Mouse (Mus musculus) CD4-positive, CD25-positive, alpha-beta regulatory T cell, adult 2 months (primary cell): Measurements from ENCODE around the gene Smco2.
A peak's percentile ranks its signal among the peaks of the same experiment; 100 is the strongest.

Experiments used
- DNase-seq: peaks from one replicate; pipeline ENCODE4 v3.0.0-alpha.2; 2012; ENCODE audit warnings: low read depth, low spot score

The Smco2 gene

DNA sequence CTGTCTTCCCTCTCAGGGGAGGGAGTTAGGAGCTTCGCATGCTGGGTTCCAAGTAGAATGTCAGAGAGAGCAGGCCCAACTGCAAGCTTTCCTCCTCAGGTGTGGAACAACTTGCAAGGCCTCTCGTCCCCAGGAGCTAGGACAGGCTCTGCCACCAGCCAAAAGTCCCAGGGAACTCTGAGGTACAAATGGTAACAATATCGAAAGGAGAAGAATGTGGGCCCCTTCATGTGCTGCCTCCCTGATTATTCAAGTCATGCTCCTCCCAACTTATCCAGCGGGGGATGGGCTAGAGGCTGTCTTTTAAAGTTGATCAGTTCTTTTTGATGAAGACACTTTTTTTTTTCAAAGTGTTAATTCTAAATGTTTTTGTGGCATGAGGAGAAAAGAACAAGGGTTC lies at the start of gene Smco2:
Gene Smco2, plus strand, starts transcription at position 55 of the 400 bp plus-strand sequence.
- no peak for DNase-seq

DNA sequence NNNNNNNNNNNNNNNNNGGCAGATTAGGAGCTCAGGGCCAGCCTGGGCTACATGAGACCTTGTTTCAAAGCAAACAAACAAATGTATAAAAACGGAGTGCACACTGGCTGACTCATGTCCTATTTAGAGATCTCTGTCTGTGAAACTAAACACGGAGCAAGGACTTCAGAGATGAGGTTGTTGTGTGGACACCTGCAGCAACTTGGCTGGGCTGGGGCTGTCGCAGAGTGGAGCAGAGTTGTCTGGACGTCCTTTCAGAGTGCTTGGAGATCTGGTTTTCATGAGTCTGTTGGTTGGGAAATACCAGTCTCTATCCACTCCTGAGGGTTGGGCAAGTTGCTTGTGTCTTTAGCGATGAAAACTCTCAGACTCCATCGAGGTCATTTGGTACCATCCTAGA lies 39.9 kb upstream of the Smco2 start:
- no peak for DNase-seq

DNA sequence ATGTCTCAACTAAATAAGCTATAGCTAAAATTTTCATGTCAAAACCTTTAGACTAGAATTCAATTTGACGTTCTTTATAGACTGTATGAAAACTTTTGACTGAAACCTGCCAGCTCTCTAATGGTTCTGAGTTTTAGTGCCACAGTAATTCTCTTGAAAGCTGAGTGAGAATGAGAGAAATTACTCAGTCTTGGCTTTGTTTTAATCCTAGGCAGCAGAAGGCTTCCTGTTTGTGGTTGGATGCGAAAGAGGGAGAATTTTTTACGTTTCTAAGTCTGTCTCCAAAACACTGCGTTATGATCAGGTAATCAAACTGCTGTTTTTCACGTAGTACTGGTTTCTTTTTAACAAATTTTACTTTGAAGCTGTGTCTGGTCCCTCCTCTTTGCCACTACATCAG lies 36.9 kb upstream of the Smco2 start:
- DNase-seq: no peak

- no peak for DNase-seq
These were observed 29.5 kb upstream of the Smco2 start for GRCm38 (mm10) chr6:146820177-146820965.

DNA sequence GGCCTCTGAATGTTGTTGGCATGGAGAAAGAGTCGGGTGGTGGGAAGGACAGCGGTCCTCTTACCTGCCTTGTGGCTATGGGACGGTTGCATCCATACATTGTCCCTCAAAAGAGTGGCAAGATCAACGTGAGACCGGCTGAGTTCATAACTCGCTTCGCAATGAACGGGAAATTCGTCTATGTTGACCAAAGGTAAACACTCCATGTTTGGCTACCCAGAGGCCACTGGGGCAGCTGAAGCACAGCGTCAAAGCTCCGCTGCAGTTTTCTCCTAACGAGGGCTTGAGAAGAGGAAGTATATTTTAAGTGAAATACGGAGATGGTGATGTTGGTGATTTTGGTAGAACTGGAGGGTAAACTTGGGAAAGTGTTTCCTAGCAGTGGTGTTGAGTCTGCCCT lies 27.9 kb upstream of the Smco2 start:
- DNase-seq: no peak

DNA sequence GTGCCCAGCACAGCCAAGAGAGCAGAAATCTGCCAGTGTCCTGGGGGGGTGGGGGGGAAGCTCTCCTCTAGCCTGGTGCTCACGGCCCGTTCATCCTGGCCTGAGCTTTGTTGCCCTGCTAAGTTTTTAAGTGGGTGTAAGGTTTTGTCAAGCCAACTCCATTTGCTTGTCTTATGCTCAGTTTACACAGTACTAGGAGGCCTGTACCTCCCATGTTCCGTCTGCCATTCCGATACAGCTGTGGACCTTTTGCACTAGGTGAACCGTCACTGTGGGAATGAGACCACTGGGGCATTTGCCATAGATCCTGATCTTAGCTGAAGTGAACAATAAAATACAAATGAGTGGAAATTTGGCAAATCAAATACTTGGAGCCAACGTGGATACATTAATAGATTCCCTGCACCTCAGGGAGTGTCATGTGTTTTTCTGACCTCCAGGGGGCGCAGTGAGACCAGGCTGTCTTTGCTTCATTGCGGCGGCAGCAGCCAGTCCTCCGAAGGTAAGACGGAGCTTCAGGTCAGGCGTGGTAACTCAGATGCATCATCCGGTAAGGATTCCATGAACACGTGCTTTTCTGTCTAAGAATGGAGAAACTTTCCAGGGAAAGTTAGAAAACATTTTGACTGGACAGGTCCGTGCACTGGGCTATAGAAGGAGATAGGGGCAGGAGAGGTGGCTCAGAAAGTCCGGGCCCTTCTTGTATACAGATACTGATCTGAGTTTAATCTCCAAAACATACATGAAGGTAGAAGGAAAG lies 25.0 kb upstream of the Smco2 start:
- DNase-seq: peak; percentile 71

DNA sequence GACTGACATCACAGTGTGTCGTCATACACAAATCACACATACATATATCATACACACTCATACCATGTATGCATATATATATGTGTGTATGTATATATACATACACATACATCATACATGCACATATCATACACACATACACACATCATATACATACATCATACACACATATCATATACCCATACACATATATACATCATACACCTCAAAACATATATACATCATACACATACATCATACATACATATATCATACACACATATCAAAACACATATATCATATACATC lies 24.5 kb upstream of the Smco2 start:
- DNase-seq: no peak

- DNase-seq: no peak
These were observed 18.6 kb upstream of the Smco2 start for GRCm38 (mm10) chr6:146831320-146831719.

DNA sequence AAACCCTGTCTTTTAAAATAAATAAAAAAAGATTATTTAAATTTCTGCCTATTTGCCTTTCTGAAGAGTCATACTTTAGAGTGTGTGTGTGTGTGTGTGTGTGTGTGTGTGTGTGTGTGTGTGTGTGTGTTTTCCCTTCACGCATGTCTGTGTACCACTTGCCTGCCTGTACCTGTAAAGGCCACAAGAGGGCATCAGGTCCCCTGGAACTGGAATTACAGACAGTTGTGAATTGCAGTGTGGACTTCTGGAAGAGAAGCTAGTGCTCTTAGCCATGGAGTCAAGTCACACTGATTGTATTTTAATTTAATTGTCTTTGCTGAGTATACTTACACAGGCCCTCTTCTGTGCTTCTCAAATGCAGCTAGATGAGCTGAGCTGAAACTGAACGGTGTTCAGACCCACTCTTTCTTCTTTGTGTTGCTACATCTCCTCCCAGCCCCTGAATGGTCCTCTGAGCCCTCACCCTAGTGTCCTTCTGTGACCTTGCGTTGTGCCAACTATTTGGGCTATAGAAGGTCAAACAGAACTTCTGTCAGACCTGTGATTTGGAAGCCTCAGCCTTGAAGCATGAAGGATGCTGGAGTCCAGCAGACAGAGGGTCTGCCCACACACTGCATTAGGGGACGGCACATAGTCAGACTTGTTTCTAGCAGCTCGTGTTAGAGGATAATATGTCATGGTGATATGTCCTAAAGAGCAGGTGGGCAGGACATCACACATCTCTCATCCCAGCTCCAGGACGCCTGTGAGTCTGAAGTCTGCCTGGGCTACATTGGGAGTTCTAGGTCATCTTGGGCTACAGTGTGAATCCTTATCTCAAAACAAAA lies 16.2 kb upstream of the Smco2 start:
- peak; percentile 59 for DNase-seq

DNA sequence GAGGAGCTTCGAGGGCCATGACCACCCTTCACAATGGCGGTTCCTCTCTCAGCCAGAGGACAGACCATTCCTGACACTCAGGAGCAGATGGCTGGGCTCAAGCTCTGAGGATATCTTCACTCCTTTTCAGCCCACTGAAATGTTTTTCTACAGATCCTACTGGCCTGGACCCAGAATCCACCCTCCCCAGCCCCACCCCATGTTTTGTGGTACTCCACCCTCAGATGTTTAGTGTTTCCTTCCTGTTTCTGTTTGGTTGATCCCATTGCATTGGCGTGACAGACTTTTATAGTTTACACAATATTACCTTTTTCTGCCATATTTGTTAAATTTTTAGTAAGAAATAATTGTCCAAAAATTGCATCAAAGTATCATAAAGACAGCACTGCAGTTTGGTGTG lies 15.6 kb upstream of the Smco2 start:
- no peak for DNase-seq

- DNase-seq: no peak
These were observed 14.1 kb upstream of the Smco2 start for GRCm38 (mm10) chr6:146835784-146836183.

DNA sequence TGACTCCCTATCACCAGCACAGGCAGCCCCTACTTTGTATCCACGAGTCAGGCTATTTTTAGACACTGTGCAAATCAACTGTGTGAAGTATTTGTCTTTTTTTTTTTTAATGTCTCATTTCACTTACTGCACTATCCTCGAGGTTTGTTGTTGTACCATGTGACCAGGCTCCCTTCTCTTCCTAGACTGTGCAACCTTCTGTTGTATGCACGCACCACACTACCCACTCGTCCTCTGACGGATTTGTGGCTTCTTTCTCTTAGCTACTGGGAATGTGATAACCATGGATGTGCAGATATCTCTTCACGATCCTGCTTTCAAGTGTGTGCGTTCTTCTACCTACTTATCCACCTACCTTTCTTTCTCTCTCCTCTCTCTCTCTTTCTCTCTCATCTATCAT lies 12.6 kb upstream of the Smco2 start:
- no peak for DNase-seq

GRCm38 (mm10) chr6:146838366-146838765 lies 11.5 kb upstream of the Smco2 start:
- DNase-seq: no peak

GRCm38 (mm10) chr6:146838863-146839262 lies 11.0 kb upstream of the Smco2 start:
- no peak for DNase-seq

- no peak for DNase-seq
These were observed 5.0 kb upstream of the Smco2 start for GRCm38 (mm10) chr6:146844867-146845266.

DNA sequence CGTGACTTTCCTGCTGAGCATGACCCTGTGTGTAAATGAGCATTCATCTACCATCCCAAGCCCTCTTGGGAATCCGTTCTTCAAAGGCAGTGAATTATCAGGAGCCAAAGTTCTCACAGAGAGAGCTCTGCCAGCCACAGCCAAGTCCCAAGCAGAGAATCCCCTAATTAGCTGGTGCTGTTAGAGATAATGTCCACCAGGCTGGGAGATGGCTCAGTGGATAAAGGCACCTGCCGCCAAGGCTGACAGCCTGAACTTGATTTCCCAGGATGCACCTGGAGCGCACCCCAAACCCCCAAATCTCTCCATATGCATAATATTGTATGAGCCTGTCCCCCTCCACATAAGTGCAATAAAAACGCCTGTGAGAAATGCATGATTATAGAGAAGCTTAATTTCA lies 4.6 kb upstream of the Smco2 start:
- no peak for DNase-seq

- DNase-seq: no peak
These were observed 3.7 kb upstream of the Smco2 start for GRCm38 (mm10) chr6:146845961-146846750.

GRCm38 (mm10) chr6:146847402-146847801 lies 2.5 kb upstream of the Smco2 start:
- no peak for DNase-seq

- no peak for DNase-seq
These were observed 1.6 kb upstream of the Smco2 start for GRCm38 (mm10) chr6:146848281-146848680.

DNA sequence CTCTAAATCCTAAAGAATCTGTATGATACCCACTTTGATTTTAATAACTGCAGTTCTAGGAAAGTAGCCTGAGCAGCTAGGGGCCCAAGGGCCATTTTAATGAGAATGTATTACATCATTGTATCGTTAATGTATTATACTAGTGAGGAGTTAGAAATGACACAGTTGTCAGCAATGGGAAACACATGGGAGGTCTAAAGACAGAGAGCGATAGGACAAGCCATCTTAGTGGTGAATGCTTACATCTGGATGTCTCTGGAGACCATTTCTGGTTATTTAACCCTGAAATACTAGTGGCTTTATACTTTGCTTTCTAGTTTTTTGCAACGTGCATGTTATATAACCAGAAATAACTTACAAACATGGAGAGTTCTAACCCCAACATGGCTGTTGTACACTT lies 2.0 kb downstream of the Smco2 start:
- DNase-seq: no peak

DNA sequence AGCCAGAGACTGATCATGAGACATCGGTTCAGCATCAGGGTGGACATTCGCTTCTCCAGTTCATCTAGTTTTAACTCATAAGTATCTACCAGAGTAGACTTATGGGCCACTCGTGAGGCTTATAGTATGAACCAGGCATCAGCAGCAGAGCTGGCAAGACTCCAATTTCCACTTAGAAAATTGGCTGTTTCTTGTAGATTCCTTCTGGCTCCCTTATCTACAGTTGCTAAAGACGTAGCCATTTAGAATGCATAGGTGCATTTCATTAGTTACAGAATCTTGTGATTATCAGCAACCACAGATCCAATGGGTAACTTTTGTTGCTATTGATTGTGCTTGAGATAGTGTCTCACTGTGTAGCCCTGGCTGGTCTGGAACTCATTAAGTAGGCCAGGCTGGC lies 2.8 kb downstream of the Smco2 start:
- no peak for DNase-seq

DNA sequence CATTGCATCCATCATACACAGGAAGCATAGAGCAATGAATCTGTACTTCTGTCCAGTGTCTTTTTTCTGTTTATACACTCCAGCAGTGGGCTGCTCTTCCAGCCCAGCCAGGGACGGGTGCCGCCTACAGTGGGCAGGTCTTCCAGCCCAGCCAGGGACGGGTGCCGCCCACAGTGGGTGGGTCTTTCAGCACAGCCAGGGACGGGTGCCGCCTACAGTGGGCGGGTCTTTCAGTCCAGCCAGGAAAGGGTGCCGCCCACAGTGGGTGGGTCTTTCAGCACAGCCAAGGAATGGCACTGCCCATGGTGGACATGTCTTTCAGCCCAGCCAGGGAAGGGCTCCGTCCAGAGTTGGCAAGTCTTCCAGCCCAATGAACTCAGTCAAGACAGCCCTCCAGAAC lies 5.3 kb downstream of the Smco2 start:
- no peak for DNase-seq
